Mouse (Mus musculus) testis, postnatal 10 days (tissue): ENCODE data around the gene Stac2.

Experiments used
- DNase-seq: peaks from one replicate; pipeline ENCODE4 v3.0.0; 2021; ENCODE audit warnings: low spot score

The Stac2 gene

GRCm38 (mm10) chr11:97997387-97997960 lies 55.8 kb downstream of the Stac2 start:
- DNase-seq: no peak

GRCm38 (mm10) chr11:97996691-97997090 lies 56.6 kb downstream of the Stac2 start:
- no peak for DNase-seq

- peak; percentile 67 for DNase-seq
Observed at GRCm38 (mm10) chr11:97995564-97996288, 57.5 kb downstream of the Stac2 start, which contains the start of gene Arl5c. Arl5c (minus strand) TSS chr11:97996181.

- DNase-seq: peak; percentile 86
Observed at GRCm38 (mm10) chr11:97994539-97995100, 58.6 kb downstream of the Stac2 start.

GRCm38 (mm10) chr11:97988530-97989096 lies 64.6 kb downstream of the Stac2 start:
- DNase-seq: peak; percentile 84

- DNase-seq: peak; percentile 94
Observed at GRCm38 (mm10) chr11:97987551-97988526, 65.4 kb downstream of the Stac2 start.

- DNase-seq: no peak
Observed at GRCm38 (mm10) chr11:97986738-97987465, 66.4 kb downstream of the Stac2 start.
